In the genomic region with DNA sequence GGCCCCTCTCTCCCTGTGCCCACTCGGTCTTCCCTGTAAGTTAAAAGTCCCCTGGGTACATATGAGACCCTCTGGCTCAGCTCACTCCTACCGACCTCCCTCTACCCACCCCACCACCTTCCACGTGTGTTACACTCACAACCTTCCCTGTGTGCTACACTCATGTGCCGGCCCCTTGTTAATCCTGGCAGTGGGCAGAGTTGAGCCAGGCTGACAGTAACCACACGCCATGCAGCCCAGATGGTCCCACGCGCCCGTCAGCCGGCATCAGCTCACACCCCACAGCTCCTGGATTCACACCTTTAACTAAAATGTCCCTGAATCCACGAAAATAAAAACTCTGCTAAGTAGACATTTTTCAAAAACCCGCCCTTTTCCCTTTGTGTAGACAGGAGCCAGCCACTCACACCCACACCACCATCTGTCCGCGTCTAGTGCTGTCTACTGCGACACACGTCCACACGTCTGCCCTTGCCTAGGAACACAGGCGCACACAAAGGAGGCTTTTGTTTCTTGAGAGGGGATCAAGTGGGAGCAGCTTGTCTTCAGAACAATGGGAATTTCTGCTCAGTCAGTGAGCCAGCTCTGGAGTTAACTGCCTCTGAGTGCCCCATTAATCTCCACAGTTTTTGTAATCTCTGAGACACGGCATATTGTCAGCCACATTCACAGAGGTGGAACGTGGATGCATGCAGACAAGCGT, we compare ENCODE assay signal across 9 mouse cellular contexts.
A peak's percentile ranks its signal among the peaks of the same experiment; 100 is the strongest.
DNase-seq lines count a peak whose midpoint lies in the region; ATAC-seq lines count a peak whose summit lies in the region.
"Had no signal": no experiment of that assay in that cellular context is flagged by ENCODE, and none has a peak within 500 bp of the region (broad histone marks: within the 10 kb centered on the region; RNA-seq: fewer than 3 reads in every experiment).

No protein-coding gene starts in this region.

- H3K9ac ChIP-seq in lung, embryonic 16.5 days (ENCODE audit: low read length) = no peak overlapping the region

- WGBS in lung, embryonic 16.5 days = 33% methylated on average over 20 of the region's 20 CpGs

- no peak overlapping the region for H3K4me2 ChIP-seq in lung, embryonic 16.5 days (ENCODE audit: low read depth, low read length)

- peak; percentile 59 for ATAC-seq in lung, embryonic 16.5 days (ENCODE audit: low read depth)

- peak overlapping the region; percentile 11; the same call in 1 of the 2 replicates for H3K27ac ChIP-seq in lung, embryonic 16.5 days (ENCODE audit: low read length)

- DNase-seq in lung, adult 18-20 months = no peak
- peak; percentile 44 to 68 for DNase-seq in frontal cortex, postnatal 10 days (ENCODE audit: low spot score in 2 of 2)
- DNase-seq in left cerebral cortex, postnatal 25 days (ENCODE audit: low spot score in 2 of 2) = peak; percentile 81 to 96
- DNase-seq in retina, postnatal 7 days (ENCODE audit: low read depth, low spot score) = peak; percentile 23
- DNase-seq in urinary bladder, postnatal 10 days (ENCODE audit: low spot score) = no peak
- no peak for DNase-seq in heart, adult 11 months
- no peak for DNase-seq in spleen, postnatal 14 days (ENCODE audit: low spot score in 2 of 2)

- H3K4me3 ChIP-seq in lung, embryonic 16.5 days (ENCODE audit: low read length) = no peak overlapping the region
- H3K4me3 ChIP-seq: erythroblast, embryonic 14.5 days had no signal

- peaks cover 4% of the 10 kb centered on the region; the same call in 1 of the 2 replicates for H3K9me3 ChIP-seq in lung, embryonic 16.5 days (ENCODE audit: control insufficient read depth, low read length)

- no peaks in the 10 kb centered on the region for H3K27me3 ChIP-seq in lung, embryonic 16.5 days (ENCODE audit: control insufficient read depth, insufficient read depth, low read depth, low read length)

- peaks cover 2% of the 10 kb centered on the region; the same call in 1 of the 2 replicates for H3K4me1 ChIP-seq in lung, embryonic 16.5 days (replicated peaks; ENCODE audit: control insufficient read depth, insufficient read depth, low read length)

- intact Hi-C loops in left cerebral cortex, postnatal 25 days (cut with DNase I) = loop anchor here (1.0 to 5.0 kb wide), 3 partner anchors 20 to 173 kb away; no protein-coding TSS in a partner anchor

- 0 out of 2 replicates have a peak, but pooled peaks cover 3% of the 10 kb centered on the region for H3K36me3 ChIP-seq in lung, embryonic 16.5 days (ENCODE audit: control insufficient read depth, insufficient read depth, low read length)

Comparison
In these comparisons a context has a peak if more than half of its experiments do, and no peak if none do; other contexts are left out.
1. DNase-seq: peak in frontal cortex, postnatal 10 days (2 of 2), left cerebral cortex, postnatal 25 days (2 of 2) and retina, postnatal 7 days (single experiment); none in lung, adult 18-20 months (0 of 2), urinary bladder, postnatal 10 days (single experiment), heart, adult 11 months (single experiment) and spleen, postnatal 14 days (0 of 2).